Mouse (Mus musculus) midbrain, postnatal 0 days (tissue): ENCODE measurements around the gene Lcp2. TPM values are rescaled to one million over a fixed set of nuclear protein-coding genes. Genes with fewer than 3 reads are reported as not detected.

Experiments used
- ATAC-seq: fragments of 200-750 bp; cut with Nextera tagmentation; 2 replicates; pipeline ENCODE4 v1.8.0; 2017; ENCODE audit warnings: moderate number of reproducible peaks, mild to moderate bottlenecking, moderate TSS enrichment, moderate library complexity; ENCODE audit not compliant: low FRiP score
- DNase-seq: peaks from one replicate; pipeline ENCODE4 v3.0.0-alpha.2; 2015; ENCODE audit warnings: low spot score
- H3K27ac ChIP-seq: fragments of 300-500 bp; sonication (generic); 2 replicates; pipeline ENCODE4 v1.5.1; 2014; ENCODE audit warnings: low read depth, mild to moderate bottlenecking, low read length, mixed read lengths
- H3K27me3 ChIP-seq: fragments of 300-500 bp; sonication (generic); 2 replicates; pipeline ENCODE4 v1.6.1; 2014; ENCODE audit warnings: low read length, control low read depth, mixed read lengths; ENCODE audit not compliant: insufficient read depth
- H3K36me3 ChIP-seq: fragments of 300-500 bp; sonication (generic); 2 replicates; pipeline ENCODE4 v1.6.1; 2014; ENCODE audit warnings: low read length, control low read depth, mixed read lengths; ENCODE audit not compliant: insufficient read depth
- H3K4me1 ChIP-seq: fragments of 300-500 bp; sonication (generic); 2 replicates; pipeline ENCODE4 v1.6.1; 2014; ENCODE audit warnings: mild to moderate bottlenecking, control low read depth, antibody characterized with exemption, low read length, mixed read lengths; ENCODE audit not compliant: insufficient read depth
- H3K4me2 ChIP-seq: fragments of 300-500 bp; sonication (generic); 2 replicates; pipeline ENCODE4 v1.6.1; 2014; ENCODE audit warnings: low read depth, mild to moderate bottlenecking, low read length, mixed read lengths; ENCODE audit not compliant: poor library complexity, severe bottlenecking
- H3K4me3 ChIP-seq: fragments of 300-500 bp; sonication (generic); 2 replicates; pipeline ENCODE4 v1.5.1; 2014; ENCODE audit warnings: low read depth, mild to moderate bottlenecking, low read length, moderate library complexity
- H3K9ac ChIP-seq: fragments of 300-500 bp; sonication (generic); replicated peaks from 2 replicates; pipeline ENCODE4 v1.6.1; 2014; ENCODE audit warnings: mild to moderate bottlenecking, low read length, moderate library complexity, mixed read lengths; ENCODE audit not compliant: poor library complexity, severe bottlenecking
- H3K9me3 ChIP-seq: fragments of 300-500 bp; sonication (generic); 2 replicates; pipeline ENCODE4 v1.6.1; 2016; ENCODE audit warnings: low read length, control low read depth
- CTCF ChIP-seq: IDR thresholded peaks from 2 replicates; pipeline ENCODE4 v1.5.1; 2016; ENCODE audit warnings: antibody characterized with exemption, mild to moderate bottlenecking
- WGBS: fragments of 180-500 bp; shearing (Covaris S2); extraction: QIAGEN DNeasy Blood & Tissue Kit; methylation state at CpG from one replicate; pipeline ENCODE4 v1.1.7; 2014; 5-methylcytosine and 5-hydroxymethylcytosine counted together
- polyA plus RNA-seq: library from polyadenylated mRNA; unstranded; fragments of >200 nt; fragmentation: Nextera tagmentation; extraction: Ambion mirVana; gene quantifications from 2 replicates; pipeline ENCODE4 v1.2.1, GENCODE M21; 2015
- total RNA-seq: library from RNA; depleted of rRNA; stranded (reverse); fragments of >200 nt; gene quantifications from 2 replicates; pipeline ENCODE4 v1.2.3, GENCODE M21; 2014

Lcp2 gene
- total and polyA plus RNA-seq, 2 experiments from 2014 or later: 2.7 to 4.9 TPM

DNA sequence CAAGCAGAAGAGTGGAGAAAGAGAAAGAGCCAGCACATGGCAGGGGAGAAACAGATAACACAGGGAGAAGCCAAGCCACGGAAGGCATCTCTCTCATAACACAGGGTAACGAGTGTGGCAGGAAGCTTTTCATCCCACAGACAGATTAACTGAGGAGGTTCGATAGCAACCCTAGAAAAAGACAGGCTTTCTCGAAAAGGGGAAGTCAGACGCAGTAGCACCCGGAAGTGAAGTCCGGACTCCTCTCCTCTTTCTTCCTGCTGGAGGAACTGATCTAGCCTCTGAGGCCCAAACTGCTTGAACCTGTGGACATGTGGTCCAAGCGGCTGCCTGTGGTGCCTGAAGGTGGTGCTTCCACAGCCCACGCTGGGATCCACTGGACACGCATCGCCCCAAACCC lies 38.5 kb upstream of the Lcp2 start:
- TF ChIP-seq CTCF: no peak
- Histone ChIP-seq H3K27ac (no peak overlapping the region), H3K36me3 (no peaks in the 10 kb centered on the region), H3K4me1 (no peaks in the 10 kb centered on the region), H3K9ac (no peak overlapping the region), H3K4me3 (no peak overlapping the region), H3K9me3 (no peaks in the 10 kb centered on the region), H3K4me2 (no peak overlapping the region), H3K27me3 (no peaks in the 10 kb centered on the region)
- DNase-seq: no peak
- WGBS: 88% methylated on average over 11 of the region's 11 CpGs
- no peak for ATAC-seq

DNA sequence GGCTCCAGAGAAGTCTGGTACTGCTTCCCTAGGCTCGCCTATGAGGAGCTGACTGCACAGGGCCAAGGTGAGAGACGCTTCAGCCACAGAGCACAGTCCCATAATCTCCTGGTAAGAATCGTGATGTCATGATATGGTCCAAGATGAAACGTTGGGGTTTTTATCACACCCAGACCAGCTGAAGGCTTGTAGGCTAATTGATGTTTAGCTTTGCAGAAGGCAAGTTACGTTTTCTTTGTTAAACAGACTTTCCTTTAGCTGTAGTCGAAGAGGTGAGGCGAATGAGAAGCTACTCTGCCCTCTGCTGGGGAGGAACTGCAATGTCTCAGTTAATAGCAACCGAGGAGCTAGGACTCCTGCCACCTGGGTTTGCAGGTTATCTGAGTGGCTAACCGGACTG lies 38.0 kb upstream of the Lcp2 start:
- no peak for ATAC-seq
- Histone ChIP-seq H3K9ac (no peak overlapping the region), H3K4me3 (no peak overlapping the region), H3K27me3 (no peaks in the 10 kb centered on the region), H3K4me1 (no peaks in the 10 kb centered on the region), H3K4me2 (no peak overlapping the region), H3K27ac (no peak overlapping the region), H3K36me3 (no peaks in the 10 kb centered on the region), H3K9me3 (no peaks in the 10 kb centered on the region)
- peak; percentile 80 for DNase-seq
- 45% methylated on average over 9 of the region's 9 CpGs for WGBS
- TF ChIP-seq CTCF: peak; percentile 89

DNA sequence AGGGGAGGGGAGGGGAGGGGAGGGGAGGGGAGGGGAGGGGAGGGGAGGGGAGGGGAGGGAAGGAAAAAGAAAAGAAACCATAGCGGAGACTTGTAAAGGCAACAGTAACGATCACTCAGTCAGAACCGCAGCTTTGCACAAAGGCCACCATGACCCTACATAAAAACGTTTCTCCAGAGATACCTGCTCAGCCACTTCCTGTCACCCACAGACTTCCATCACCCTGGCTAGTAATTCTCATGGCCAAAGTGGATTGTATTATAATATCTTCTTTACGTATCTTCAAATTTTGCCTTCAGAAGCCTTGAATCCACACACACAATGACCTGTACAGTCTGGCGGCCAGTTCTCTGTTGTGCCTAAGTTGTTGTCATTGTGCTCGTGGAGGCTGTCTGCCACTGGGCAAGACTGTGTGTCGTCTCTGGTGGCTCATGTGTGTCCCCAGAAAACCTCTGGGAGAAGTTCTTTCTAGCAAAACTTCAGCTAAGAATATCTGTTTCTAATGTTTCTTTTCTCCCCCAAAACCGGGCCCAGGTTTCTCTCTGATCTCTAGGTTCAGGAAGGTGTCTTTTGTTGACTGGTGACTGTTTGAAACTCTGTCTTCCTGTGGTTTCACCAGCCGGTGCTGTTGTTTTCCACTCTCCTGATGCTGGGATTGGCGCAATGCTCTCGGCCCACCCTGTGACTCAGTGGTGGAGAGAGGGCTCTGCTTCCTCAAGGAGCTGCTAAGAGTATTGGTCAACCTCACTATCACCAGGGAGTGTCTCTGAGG lies 37.2 kb upstream of the Lcp2 start:
- Histone ChIP-seq H3K9ac (no peak overlapping the region), H3K27me3 (no peaks in the 10 kb centered on the region), H3K4me2 (no peak overlapping the region), H3K9me3 (no peaks in the 10 kb centered on the region), H3K4me3 (no peak overlapping the region), H3K27ac (no peak overlapping the region), H3K4me1 (no peaks in the 10 kb centered on the region), H3K36me3 (no peaks in the 10 kb centered on the region)
- ATAC-seq: no peak
- 81% methylated on average over 12 of the region's 12 CpGs for WGBS
- DNase-seq: no peak
- no peak for TF ChIP-seq CTCF

DNA sequence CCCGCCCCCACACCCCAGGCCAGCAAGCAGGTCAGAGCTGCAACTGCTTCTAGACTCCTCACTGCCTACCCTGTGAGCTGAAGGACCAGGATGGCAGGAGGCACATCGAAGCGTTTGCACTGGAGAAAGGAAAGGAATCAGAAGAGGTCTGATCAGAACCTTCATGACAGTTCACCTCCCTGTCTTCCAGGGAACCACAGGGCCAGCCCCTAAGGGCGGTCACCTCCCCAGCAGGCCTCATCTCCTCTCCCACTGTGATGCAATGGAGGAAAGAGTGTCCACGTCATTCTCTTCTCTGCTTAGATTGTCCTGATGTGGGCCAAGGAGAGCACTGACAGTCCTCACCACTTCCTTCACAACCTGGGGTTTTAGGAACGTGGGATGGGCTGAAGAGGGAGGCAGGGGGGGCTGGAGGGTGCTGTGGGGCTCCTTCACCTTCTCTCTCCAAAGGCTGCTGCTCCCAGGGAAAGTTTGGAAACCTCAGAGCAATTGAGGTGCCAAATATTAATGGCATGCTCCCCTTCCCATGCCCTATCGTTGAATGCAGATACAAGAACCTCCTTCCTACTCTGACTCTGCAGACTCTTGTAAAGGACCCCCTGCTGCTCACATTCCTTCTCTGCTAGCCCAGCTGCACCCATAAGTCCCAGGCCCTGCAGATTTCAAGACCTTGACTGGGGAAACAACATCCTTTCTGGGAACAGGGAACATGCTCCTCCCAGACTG lies 36.4 kb upstream of the Lcp2 start:
- no peak overlapping the region for H3K27ac ChIP-seq
- DNase-seq: no peak
- 77% methylated on average over 7 of the region's 7 CpGs for WGBS

DNA sequence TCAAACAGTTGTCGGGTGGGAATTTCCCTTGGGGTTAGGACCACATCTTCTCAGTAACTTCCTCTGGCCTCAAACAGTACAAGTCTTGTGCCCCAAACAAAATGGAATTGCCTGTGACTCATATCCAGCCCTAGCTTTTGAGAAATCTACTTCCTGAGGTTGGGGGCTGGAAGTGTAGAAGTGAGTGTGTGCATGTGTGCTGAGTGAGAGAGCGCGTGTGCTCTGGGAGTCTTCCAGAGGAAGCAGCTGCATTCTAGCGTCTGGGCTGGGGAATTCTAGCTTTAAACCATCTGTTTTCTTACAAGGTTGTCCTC lies 35.9 kb upstream of the Lcp2 start:
- Histone ChIP-seq H3K4me1 (no peaks in the 10 kb centered on the region), H3K36me3 (no peaks in the 10 kb centered on the region), H3K4me3 (no peak overlapping the region), H3K9me3 (no peaks in the 10 kb centered on the region), H3K27me3 (no peaks in the 10 kb centered on the region), H3K27ac (no peak overlapping the region), H3K9ac (no peak overlapping the region), H3K4me2 (no peak overlapping the region)
- ATAC-seq: no peak
- no peak for DNase-seq
- WGBS: 80% methylated on average over 4 of the region's 4 CpGs
- TF ChIP-seq CTCF: no peak

More for the DNA sequence above, 36.4 kb upstream of the Lcp2 start:
- H3K9ac ChIP-seq: no peak overlapping the region
- no peak overlapping the region for H3K4me2 ChIP-seq
- H3K4me1 ChIP-seq: no peaks in the 10 kb centered on the region
- no peak overlapping the region for H3K4me3 ChIP-seq
- no peaks in the 10 kb centered on the region for H3K36me3 ChIP-seq
- H3K27me3 ChIP-seq: no peaks in the 10 kb centered on the region
- no peaks in the 10 kb centered on the region for H3K9me3 ChIP-seq
- no peak for ATAC-seq
- TF ChIP-seq CTCF: no peak

DNA sequence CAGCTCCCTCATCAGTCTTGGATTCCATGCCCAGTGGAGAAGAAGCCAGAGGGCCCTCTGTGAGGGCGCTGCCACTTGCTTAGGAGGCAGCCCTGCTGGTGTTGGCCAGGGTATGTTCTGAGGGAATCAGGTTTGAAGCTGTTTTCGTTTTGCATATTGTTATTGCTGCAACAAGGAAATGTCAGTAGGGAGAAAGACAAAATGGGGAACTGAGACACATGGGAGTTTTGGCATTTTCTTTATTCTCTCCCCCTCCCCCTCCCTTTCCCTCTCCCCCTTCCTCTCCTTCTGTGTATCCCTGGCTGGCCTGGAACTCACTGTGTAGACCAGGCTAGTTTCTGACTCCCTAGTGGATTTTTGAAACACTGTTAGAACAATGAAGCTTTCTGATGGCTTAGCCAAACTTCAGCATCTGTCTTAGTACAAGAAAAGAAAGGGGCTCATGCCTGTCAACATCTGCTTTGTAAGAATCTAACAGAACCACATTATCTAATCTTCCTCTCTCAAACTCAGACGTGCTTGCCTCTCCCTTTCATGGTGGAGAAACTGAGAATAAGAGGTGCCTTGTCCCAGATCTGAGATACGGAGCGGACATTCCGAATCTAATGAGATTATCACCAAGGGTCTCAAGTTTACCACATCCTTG lies 34.6 kb upstream of the Lcp2 start:
- TF ChIP-seq CTCF: no peak
- H3K9ac ChIP-seq: no peak overlapping the region
- DNase-seq: no peak
- no peaks in the 10 kb centered on the region for H3K27me3 ChIP-seq
- no peaks in the 10 kb centered on the region for H3K36me3 ChIP-seq
- H3K27ac ChIP-seq: no peak overlapping the region
- no peaks in the 10 kb centered on the region for H3K4me1 ChIP-seq
- 55% methylated on average over 6 of the region's 6 CpGs for WGBS
- H3K9me3 ChIP-seq: no peaks in the 10 kb centered on the region
- no peak for ATAC-seq
- no peak overlapping the region for H3K4me3 ChIP-seq
- H3K4me2 ChIP-seq: no peak overlapping the region
